Mouse (Mus musculus) neural tube, embryonic 15.5 days (tissue): ENCODE measurements at regions not wholly inside any gene's neighbourhood (a gene's known extent, or its start where the extent isn't known, plus 50 kb on each side); places are given as distances from the start of the nearest gene placed in this dataset.

Experiments
- ATAC-seq: fragments of 200-750 bp; cut with Nextera tagmentation; 2 replicates; pipeline ENCODE4 v1.8.0; 2017; ENCODE audit warnings: mild to moderate bottlenecking, moderate TSS enrichment, moderate library complexity; ENCODE audit not compliant: low FRiP score
- H3K27ac ChIP-seq: fragments of 300-500 bp; sonication (generic); replicated peaks from 2 replicates; pipeline ENCODE4 v1.5.1; 2015; ENCODE audit warnings: mild to moderate bottlenecking, inconsistent platforms
- H3K27me3 ChIP-seq: fragments of 300-500 bp; sonication (generic); replicated peaks from 2 replicates; pipeline ENCODE4 v1.6.1; 2015; ENCODE audit warnings: inconsistent platforms
- H3K36me3 ChIP-seq: fragments of 300-500 bp; sonication (generic); 2 replicates; pipeline ENCODE4 v1.6.1; 2015; ENCODE audit warnings: inconsistent platforms
- H3K4me1 ChIP-seq: fragments of 300-500 bp; sonication (generic); 2 replicates; pipeline ENCODE4 v1.6.1; 2015; ENCODE audit warnings: inconsistent platforms
- H3K4me2 ChIP-seq: fragments of 300-500 bp; sonication (generic); 2 replicates; pipeline ENCODE4 v1.6.1; 2015; ENCODE audit warnings: inconsistent platforms, mild to moderate bottlenecking, moderate library complexity
- H3K4me3 ChIP-seq: fragments of 300-500 bp; sonication (generic); replicated peaks from 2 replicates; pipeline ENCODE4 v1.5.1; 2015; ENCODE audit warnings: mild to moderate bottlenecking, inconsistent platforms
- H3K9ac ChIP-seq: fragments of 300-500 bp; sonication (generic); replicated peaks from 2 replicates; pipeline ENCODE4 v1.6.1; 2015; ENCODE audit warnings: mild to moderate bottlenecking, inconsistent platforms
- H3K9me3 ChIP-seq: fragments of 300-500 bp; sonication (generic); replicated peaks from 2 replicates; pipeline ENCODE4 v1.6.1; 2016; ENCODE audit warnings: inconsistent platforms
- WGBS: fragments of 180-500 bp; shearing (Covaris S2); methylation state at CpG from one replicate; pipeline ENCODE4 v1.1.7; 2015; ENCODE audit warnings: mixed read lengths; 5-methylcytosine and 5-hydroxymethylcytosine counted together

- WGBS: 89% methylated on average over 4 of the region's 4 CpGs
- H3K27ac ChIP-seq: no peak overlapping the region
- no peaks in the 10 kb centered on the region for H3K4me1 ChIP-seq
- H3K9ac ChIP-seq: no peak overlapping the region
- H3K27me3 ChIP-seq: 0 out of 2 replicates have a peak, but pooled peaks cover 8% of the 10 kb centered on the region
- no peak overlapping the region for H3K4me2 ChIP-seq
- H3K9me3 ChIP-seq: no peaks in the 10 kb centered on the region
- ATAC-seq: no peak
- no peaks in the 10 kb centered on the region for H3K36me3 ChIP-seq
- H3K4me3 ChIP-seq: no peak overlapping the region
Measured at GRCm38 (mm10) chr13:19882889-19883288, 58.8 kb upstream of the Gpr141 start.

GRCm38 (mm10) chr13:19881772-19882171, 57.7 kb upstream of the Gpr141 start:
- H3K27ac ChIP-seq: no peak overlapping the region
- no peak for ATAC-seq
- WGBS: 89% methylated on average over 5 of the region's 5 CpGs
- no peaks in the 10 kb centered on the region for H3K36me3 ChIP-seq
- no peaks in the 10 kb centered on the region for H3K9me3 ChIP-seq
- H3K4me2 ChIP-seq: no peak overlapping the region
- 0 out of 2 replicates have a peak, but pooled peaks cover 8% of the 10 kb centered on the region for H3K27me3 ChIP-seq
- no peak overlapping the region for H3K9ac ChIP-seq
- H3K4me1 ChIP-seq: no peaks in the 10 kb centered on the region
- no peak overlapping the region for H3K4me3 ChIP-seq

- no peaks in the 10 kb centered on the region for H3K4me1 ChIP-seq
- H3K4me2 ChIP-seq: no peak overlapping the region
- H3K27me3 ChIP-seq: peaks cover 10% of the 10 kb centered on the region; the same call in 1 of the 2 replicates
- ATAC-seq: no peak; the same call in 1 of the 2 replicates
- no peak overlapping the region for H3K9ac ChIP-seq
- H3K9me3 ChIP-seq: no peaks in the 10 kb centered on the region; the same call in 1 of the 2 replicates
- H3K4me3 ChIP-seq: no peak overlapping the region
- H3K36me3 ChIP-seq: no peaks in the 10 kb centered on the region
- no peak overlapping the region for H3K27ac ChIP-seq
- WGBS: 91% methylated on average over 7 of the region's 7 CpGs
Measured at GRCm38 (mm10) chr13:19874621-19875249, 50.7 kb upstream of the Gpr141 start.
